Mouse (Mus musculus): ENCODE data around the gene Tsen15.

GRCm38 (mm10) chr1:152394956-152395515 lies 8.5 kb upstream of the Tsen15 start:
- TF ChIP-seq CTCF (IDR thresholded peaks at IDR 0.05; ENCODE audit: borderline replicate concordance, extremely low read depth, insufficient read depth, insufficient read length) (no peak), POLR2A (IDR thresholded peaks at IDR 0.05; ENCODE audit: borderline replicate concordance, extremely low read depth, insufficient read depth, insufficient read length, poor library complexity, severe bottlenecking) (no peak)
